Mouse (Mus musculus) thymus, postnatal 10 days (tissue): Measurements from ENCODE around the gene Apoc2.

Experiments
- DNase-seq, 2 experiments: peaks; one replicate each; pipeline ENCODE4 v3.0.0; 2021; ENCODE audit warnings: low spot score in 2 of 2

Gene Apoc2

DNA sequence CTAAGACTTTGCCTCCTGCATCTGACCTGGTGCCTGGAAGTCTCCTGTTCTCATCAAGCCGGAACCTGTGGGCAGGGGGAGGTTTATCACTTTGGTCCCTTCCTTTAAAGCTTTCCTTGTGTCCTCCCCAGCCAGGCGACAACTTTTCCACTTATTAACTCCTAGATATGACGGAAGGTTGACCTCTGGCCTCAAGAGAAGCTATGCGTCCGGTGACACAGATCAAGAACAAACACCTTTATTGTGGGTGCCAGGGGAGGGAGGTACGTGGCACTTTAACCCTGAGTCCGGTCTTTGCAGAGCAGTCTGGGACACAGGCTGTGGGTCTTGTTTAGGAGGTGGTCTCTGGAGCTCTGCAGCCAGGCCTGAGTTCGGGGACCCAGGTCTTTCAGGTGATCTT lies at the start of gene Apoc2:
Apoc2 (minus strand) TSS at position 70 of the 400 bp plus-strand sequence.
- no peak for DNase-seq

DNA sequence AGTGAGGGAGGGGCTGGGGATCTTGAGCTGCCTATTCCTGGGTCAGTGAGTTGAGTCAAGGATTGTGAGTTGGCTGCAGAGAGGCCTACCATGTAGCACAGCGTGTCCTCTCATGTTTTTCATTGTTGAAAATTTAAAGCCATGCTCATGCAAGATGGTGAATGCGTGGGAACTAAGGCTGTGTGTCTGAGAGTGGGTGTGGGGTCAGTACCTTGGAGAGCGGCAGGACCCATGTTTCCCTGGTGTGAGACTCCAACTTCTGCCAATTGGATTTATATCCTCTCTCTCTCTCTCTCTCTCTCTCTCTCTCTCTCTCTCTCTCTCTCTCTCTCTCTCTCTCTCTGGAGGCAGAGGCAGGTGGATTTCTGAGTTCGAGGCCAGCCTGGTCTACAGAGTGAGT lies 48.8 kb upstream of the Apoc2 start:
- DNase-seq, result no peak

DNA sequence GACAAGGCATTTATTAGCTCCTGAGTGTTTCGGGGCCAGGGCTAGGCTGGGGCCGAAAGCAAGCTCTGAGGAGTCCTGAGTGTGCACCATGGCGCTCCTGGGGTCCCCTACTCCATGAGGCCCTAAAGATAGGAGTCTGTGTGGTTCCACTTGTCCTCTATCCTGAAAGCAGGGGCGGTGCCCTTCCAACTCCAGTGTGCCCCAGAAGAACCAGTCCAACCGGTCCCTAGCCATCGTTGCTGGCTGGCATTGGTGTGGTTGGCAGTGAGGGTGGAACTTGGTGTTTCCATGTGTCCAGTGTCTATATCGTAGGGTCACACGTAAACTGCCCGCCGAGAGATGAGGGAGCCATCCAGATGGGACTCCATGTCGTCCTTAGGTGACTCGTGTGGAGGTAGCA lies 46.4 kb upstream of the Apoc2 start:
- no peak for DNase-seq

DNA sequence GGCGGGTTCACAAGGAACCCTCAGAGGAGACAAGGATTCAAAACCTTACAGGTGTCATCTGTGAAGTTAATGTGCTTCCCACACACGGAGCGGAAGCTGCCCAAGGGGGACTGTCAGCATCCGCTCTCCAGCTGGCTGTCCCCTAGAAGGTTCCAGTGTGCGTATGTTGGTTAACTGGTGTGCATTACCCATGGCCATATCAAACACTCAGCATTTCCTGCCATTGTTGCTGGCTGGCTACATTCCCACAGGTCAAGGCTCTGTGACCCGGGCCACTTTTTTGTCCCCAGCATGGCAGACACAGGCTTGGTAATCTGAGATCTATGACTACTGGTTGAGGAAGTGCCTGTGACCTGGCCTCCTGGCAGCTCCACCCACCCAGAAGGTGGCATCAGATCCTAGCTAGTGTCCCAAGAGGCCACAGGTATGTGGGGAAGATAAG lies 45.0 kb upstream of the Apoc2 start:
- DNase-seq, result no peak

DNA sequence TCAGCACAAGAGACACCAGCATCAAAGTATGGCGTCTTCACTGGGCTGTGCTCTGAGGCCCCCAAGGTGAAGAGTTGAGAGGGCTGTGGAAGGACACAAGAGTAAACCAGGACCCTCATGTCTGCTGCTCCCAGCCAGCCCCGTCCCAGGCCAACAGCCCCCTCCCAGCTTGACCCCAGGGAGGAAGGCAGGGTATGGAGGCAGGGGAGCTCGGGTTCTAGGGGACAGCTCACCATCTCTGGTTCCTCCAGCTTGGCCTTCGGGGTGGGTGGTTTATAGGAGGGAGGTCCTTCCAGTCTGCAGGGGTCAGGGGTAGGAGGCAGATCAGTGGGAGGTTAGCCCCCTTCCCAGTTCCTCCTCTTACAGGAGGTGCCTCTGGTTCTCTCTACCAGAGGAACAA lies 41.5 kb upstream of the Apoc2 start:
- no peak for DNase-seq

DNA sequence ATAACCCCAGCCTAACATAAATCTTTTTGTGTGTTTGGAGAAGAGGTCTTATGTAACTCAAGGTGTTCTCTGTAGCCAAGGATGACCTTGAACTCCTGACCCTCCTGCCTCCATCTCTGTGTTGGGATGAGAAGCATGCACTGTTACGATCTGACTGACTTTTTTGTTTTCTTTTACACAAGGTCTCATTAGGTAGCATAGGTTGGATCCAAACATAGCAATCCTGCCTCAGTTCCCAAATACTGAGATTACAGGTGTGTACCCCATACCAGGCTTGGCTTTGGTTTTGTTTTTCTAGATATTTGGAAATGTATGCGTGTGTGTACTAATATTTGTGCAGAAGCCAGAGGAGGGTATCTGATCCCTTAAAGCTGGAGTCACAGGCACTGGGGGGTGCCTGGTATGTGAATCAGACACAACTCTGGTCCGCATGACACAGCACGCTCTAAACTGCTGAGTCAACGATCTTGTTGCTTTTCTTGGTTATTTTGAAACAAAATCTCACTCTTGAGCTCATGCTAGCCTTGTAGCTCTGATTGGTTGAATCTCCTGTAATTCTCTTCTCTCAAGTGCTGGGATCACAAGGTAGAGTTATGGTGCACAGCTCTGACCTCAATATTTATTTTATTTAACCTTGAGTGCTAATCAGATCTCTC lies 40.7 kb upstream of the Apoc2 start:
- DNase-seq, result no peak

DNA sequence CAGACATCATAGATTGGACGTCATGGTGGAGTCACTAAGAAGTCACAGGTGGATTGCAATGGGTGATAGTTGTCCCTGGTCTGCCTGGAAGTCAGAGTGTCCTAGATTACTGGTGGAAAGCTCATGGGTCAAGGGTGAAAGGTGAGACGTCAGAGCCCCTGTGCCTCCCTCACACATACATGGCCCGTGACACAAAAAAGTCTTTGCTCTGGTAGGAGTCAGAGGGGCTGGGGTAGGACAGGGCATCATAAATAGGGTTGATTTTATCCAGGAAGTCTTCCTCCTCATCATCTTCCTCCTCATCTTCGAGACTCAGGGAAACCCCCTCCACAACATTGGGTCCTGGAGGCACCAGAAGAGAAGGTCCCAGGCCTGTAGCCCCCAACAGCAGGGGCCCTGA lies 39.6 kb upstream of the Apoc2 start:
- no peak for DNase-seq

DNA sequence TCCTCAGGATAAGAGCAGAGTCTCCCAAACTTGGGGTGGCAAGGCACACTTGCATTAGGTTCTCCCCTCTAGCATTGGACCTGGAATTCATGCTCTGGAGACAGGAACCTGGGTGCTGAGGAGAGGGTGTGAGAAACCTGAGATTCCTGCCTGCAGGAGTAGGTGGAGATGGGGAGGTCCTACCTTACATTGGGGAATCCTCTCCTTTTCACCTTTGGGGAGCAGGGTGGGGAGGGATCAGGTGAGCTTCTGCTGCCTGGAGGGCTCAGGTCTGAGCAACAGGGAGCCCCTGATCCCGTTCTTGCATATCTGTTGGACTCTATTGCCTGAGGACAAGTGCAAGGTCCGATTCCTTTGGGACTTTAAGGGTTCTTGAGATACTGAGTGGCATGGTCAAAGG lies 39.1 kb upstream of the Apoc2 start:
- DNase-seq, result no peak

DNA sequence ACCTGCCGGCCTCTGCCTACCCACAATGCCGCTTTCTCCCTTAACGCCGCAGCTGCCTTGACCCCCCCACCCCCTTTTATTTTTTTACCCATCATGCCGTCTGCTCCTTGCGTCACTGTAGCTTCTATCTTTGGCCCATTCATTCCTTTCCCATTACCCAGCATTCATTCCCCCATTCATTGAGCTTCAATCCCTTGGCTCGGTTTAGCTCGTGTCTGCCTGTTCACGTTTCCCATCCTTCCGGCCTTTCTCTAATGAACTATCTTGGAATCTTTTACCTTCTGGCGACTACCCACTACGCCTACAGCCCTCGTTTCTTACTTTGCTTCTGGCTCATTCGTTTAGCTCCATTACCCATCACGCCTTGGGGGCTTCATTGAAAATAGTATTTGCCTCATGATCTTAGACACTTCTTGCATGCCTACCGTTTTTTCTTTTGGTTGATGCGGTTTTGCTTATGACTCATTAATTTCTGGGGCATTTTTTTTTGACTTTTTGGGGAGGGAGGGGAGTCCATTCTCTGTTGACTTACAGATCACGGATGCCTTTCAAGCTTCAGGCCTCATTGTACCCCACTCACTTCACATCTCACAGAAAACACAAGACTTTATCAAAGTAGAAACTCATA lies 38.4 kb upstream of the Apoc2 start:
- DNase-seq, result no peak

DNA sequence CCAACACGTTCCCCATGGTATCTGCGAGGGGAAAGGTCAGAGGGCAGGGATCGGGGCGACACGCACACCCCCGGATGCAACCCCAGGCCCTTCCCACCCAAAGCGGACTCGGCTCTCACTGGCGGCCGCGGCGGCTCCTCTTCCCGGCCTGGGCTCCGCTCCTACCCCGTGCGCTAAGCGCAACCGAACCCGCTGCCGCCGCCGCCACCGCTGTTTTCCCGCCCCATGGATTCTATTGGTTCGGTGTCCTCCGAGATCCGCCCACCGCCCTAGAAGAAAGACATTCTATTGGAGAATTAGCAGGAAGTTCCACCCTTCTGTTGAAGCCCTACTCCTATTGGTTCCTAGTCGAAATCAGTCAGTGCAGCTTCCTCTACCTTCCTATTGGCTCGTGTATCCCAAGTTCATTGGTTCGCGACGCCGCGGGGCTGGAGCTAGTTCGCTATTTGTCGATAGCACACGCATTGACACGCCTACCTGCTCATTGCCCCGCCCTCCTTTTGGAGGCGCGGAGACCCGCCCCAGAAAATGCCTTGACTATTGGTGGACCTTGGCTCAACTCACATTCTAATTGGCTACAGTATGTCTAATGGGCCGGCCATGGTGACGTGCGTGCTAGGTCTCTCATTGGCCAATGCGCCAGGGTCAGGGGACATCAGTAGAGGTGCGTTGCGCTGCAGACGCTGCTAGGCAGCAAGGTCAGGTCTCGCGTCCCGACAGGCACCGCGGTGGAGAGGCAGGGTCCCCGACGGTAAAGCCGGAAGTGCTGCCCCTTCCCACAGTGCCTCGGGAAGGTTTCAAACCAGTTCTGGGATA lies 37.7 kb upstream of the Apoc2 start, which contains the start of gene Tomm40:
Tomm40 (minus strand) TSS at position 200 of the 816 bp plus-strand sequence.
- peak; percentile 96 to 99 for DNase-seq

DNA sequence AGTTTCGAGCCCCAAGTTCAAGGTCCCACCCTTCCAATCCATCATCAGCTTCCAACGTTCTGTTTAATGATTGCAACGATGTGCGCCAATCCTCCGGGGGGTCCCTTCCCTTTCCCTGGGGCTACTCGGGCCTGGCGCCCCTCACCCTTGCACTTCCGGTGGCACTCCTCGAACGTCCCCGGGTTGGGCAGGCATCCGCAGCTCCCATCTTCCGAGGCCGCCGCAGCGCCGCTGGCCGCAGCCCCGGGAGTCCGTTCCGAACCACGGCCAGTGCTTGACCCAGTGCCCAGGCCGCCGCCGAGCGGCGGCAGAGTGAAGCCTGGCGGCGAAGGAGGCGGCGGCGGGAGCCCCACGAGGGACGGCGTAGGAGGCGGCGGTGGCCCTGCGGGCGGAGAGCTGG lies 37.1 kb upstream of the Apoc2 start:
- DNase-seq, result no peak

DNA sequence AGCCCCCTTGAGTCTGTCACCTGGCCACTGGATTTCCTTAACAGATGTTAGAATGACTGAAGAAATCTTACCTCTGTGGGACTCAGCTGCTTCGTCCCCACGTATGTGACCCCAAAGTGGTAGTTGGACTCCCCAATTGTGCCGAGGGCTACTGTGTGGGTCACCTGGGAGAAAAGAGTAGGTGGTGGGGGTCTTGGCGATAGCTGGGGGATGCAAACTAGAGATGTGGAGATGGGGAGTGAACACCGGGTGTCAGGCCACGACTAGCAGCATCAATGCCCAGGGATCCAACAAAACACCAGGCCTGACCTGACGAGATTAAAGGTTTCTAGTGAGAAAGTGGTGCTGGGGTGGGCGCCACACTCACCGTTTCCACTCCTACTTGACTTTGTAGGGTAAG lies 35.9 kb upstream of the Apoc2 start:
- no peak for DNase-seq

DNA sequence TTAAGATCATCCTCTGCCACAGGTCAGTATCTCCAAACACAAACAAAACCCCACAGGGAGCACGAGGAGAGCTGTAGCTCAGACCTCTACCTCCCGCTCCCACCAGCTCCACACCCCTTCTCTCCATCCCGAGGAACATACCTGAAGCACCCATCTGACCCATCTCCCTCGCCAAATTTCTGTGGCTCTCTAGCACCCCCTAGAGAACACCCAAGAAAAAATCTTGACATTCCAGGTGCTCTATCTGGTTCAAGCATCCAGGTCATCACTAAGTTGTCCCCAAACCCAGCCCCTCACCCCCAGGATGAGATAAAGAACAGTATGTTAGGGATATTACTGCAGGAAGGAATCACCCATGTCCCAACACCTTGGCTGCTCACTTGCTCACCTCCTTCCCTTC lies 35.5 kb upstream of the Apoc2 start:
- DNase-seq, result peak in 1 of 2 experiments; percentile 46

DNA sequence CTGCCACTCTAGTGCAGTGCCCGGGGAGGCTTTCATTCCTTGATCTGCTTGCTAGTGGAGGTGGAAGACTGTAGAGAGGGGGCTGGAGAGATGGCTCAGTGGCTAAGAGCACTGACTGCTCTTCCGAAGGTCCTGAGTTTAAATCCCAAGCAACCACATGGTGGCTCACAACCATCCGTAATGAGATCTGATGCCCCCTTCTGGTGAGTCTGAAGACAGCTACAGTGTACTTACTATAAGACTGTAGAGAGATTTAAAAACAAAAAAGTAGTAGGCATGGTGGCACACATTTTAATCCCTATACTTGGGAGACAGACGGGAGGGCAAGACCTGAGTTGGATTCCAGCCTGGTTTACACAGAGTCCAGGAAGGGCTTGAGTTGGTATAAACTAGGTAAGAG lies 34.7 kb upstream of the Apoc2 start:
- DNase-seq, result no peak

DNA sequence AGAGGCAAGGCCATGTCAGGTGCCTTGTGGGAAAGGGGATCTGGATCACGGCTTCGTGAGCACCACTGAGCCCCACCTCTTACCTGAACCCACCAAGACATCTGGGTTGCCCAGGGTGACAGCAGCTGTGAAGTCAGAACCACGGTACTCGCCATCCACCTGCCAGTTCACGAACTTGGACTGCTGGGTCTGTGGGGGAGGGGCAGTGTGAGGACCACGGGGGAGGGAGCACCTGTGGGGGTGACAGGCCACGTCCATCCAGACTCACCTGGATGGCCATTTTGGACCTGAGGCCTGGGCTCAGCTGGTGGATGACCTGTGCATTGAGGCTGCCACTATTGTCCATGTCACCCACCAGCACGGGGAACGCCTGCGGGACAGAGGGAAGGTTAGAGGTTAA lies 32.9 kb upstream of the Apoc2 start:
- no peak for DNase-seq

DNA sequence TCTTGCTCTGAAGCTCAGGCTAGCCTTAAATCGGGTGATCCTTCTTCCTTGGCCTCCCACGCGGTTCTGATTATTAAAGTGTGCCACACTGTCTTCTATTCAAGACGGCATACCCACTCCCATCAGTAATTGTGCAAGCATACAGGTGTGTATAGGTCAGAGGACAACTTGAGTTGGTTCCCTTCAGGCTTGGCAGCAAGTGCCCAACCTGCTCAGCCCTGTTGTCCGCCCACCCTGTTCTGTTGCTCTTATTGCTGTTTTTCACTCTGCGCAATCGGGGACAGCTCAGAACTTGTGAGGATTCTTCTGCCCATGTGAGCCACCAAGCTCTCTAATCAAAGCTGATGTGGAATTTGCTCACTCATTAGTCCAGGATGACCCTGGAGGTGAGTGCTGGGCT lies 27.5 kb upstream of the Apoc2 start:
- DNase-seq, result no peak

DNA sequence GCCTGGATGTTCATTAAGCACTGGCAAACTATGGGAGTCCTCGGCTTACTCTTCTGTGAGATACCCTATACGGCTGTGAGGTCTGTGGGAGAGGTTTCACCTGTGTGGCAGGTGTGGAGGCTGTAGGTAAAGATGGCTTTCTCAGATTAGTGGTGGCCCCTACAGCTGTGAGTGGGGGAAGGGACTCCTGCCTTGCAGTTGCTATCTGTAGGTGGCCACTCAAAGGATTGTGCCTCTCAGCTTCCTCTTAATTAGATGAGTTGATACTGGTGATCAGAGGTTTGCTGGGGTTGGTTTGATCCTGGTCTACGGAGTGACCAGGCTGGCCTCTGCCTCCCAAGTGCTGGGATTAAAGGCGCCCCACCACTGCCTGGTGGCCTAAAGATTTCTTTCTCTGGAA lies 26.7 kb upstream of the Apoc2 start:
- no peak for DNase-seq

DNA sequence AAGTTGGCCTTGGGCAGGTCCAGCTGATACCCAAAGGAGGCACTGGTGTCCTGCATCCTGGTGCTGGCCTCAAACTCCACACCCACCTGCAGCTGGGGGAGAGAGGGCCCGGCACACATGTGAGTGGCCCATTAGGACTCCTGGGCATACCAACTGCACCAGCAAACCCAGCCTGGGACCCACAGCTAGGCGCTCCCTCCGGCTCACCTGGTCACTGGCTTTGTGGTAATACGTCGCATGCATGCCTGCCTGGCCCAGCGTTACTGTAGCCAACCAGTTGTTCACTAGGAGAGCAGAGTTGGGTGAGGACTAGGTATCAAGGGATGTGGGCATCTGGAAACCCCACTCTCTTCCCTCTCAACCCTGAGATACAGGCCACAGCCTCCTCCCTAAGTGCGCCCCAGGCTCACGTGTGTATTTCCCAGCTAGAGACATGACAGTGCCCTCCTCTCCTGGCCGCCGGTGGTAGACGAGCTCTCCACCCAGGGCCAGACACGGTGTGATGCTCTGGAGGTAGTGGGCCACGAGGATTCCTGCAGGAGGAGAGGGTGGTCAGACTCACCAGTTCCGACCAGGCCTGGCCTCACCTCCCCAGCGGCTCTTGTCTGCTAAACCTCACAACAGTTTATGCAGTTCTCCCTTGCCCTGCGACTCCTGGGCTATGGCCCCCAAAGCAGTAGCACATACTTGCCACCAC lies 25.3 kb upstream of the Apoc2 start:
- no peak for DNase-seq

DNA sequence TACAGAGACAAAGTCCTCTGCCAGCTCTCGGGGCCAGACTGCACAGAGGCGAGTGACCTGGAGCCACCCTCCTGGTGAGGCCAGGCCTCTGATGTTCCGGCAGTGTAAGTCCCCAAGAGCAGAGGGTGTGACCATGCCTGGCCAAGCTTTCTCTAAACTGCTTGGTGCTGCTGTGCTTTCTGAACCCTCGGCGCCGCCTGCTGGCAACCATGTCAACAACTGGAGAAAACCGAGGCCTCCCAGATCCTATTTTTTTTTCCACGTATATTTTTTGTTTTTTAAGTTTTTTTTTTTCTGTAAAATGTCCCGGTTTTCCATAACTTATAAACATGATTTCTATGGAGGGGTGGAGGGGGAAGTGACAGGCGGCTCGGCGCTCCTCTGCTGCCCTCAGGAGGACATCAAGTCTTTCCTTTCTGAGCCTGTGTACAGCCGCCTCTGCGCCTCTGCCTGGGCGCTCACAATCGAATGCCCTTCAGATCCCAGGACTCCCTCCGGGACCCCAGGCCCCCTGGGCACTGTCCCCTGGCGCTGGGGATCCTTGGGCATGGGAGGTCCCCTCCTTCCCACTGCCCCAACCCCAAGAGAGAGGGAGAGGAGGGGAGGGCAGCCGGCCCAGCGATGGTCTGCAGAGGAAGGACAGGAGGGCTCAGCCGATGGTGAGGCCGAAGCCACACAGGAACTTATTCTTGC lies 23.5 kb upstream of the Apoc2 start:
- peak; percentile 51 to 52 for DNase-seq

DNA sequence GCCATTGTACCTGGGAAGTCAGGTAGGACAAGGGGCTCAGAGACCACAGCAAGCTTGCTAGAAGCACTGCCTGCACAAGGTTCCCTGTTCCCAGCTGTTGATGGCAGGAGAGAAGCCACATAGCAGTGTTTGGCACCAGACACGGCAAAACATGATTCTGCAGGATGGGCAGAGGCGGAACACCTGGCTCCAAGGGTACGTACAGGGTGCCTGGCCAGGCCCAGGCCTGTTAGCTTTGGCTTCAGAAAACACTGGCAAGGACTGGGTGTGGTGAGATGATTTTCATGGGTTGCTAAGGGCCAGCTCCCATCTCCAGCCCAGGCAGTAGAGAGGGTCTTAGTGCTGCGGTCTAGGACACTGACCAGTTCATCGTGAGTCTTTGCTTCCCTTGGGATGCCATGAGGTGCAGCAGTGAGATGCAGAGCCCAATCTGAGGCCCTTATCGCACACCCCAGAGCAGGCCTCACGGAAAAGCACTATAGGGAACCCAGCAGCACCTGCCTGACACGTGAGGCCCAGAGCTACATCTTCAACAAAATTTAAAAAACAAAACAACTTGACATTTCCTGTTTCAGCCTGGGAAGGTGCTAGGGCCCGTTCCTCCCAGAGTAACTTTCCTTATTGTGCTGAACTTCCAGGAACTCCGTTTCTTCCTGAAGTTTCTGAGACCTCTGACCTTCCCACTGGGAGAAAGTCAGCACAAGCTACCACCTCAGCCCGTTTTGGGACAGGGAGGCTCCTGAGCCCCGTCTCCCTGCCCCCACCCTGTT lies 22.7 kb upstream of the Apoc2 start:
- peak in 1 of 2 experiments; percentile 15 for DNase-seq

DNA sequence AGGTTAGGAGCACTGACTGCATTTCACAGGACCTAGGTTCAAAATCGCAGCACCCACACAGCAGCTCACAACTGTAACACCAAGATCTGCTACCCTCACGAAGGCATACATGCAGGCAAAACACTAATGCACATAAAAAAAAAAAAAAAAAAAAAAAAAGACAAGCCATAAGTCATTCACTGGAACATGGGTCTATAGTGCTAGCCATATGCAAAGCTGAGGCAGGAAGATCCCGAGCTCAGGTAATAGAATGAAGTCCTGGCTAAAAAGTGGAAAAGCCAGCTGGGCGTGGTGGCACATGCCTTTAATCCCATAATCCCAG lies 22.0 kb upstream of the Apoc2 start:
- no peak for DNase-seq
